Mouse (Mus musculus) limb, embryonic 14.5 days (tissue): Measurements from ENCODE around the gene Cuedc2. TPM values are rescaled to one million over a fixed set of nuclear protein-coding genes. Genes with fewer than 3 reads are reported as not detected.
A peak's percentile ranks its signal among the peaks of the same experiment; 100 is the strongest.

Experiments
- ATAC-seq: fragments of 200-750 bp; cut with Nextera tagmentation; 2 replicates; pipeline ENCODE4 v1.8.0; 2017; ENCODE audit warnings: low read depth, moderate number of reproducible peaks, moderate TSS enrichment; ENCODE audit not compliant: low FRiP score
- DNase-seq: peaks from one replicate; pipeline ENCODE4 v3.0.0-alpha.2; 2015; ENCODE audit warnings: low spot score
- H3K27ac ChIP-seq: fragments of 300-500 bp; sonication (generic); replicated peaks from 2 replicates; pipeline ENCODE4 v1.5.1; 2014; ENCODE audit warnings: low read depth, mild to moderate bottlenecking, low read length, moderate library complexity, mixed read lengths
- H3K27me3 ChIP-seq: fragments of 300-500 bp; sonication (generic); 2 replicates; pipeline ENCODE4 v1.6.1; 2014; ENCODE audit warnings: low read length, mixed read lengths; ENCODE audit not compliant: control insufficient read depth, insufficient read depth
- H3K36me3 ChIP-seq: fragments of 300-500 bp; sonication (generic); 2 replicates; pipeline ENCODE4 v1.6.1; 2014; ENCODE audit warnings: mild to moderate bottlenecking, low read length, moderate library complexity, mixed read lengths; ENCODE audit not compliant: control insufficient read depth, insufficient read depth
- H3K4me1 ChIP-seq: fragments of 300-500 bp; sonication (generic); 2 replicates; pipeline ENCODE4 v1.6.1; 2014; ENCODE audit warnings: antibody characterized with exemption, low read length, mixed read lengths; ENCODE audit not compliant: control insufficient read depth, insufficient read depth
- H3K4me2 ChIP-seq: fragments of 300-500 bp; sonication (generic); replicated peaks from 2 replicates; pipeline ENCODE4 v1.6.1; 2014; ENCODE audit warnings: low read depth, mild to moderate bottlenecking, low read length, moderate library complexity; ENCODE audit not compliant: severe bottlenecking
- H3K4me3 ChIP-seq: fragments of 300-500 bp; sonication (generic); replicated peaks from 2 replicates; pipeline ENCODE4 v1.5.1; 2014; ENCODE audit warnings: low read length
- H3K9ac ChIP-seq: fragments of 300-500 bp; sonication (generic); 2 replicates; pipeline ENCODE4 v1.6.1; 2014; ENCODE audit warnings: mild to moderate bottlenecking, low read depth, low read length, moderate library complexity; ENCODE audit not compliant: severe bottlenecking
- H3K9me3 ChIP-seq: fragments of 300-500 bp; sonication (generic); 2 replicates; pipeline ENCODE4 v1.6.1; 2016; ENCODE audit warnings: low read length; ENCODE audit not compliant: control insufficient read depth
- POLR2A ChIP-seq: fragments of 200-500 bp; IDR thresholded peaks from 2 replicates; pipeline ENCODE4 v1.8.0; 2012; ENCODE audit warnings: inconsistent platforms, mild to moderate bottlenecking, moderate library complexity, borderline replicate concordance; ENCODE audit not compliant: insufficient read depth, insufficient read length; ENCODE audit errors: extremely low read depth
- WGBS: fragments of 180-500 bp; shearing (Covaris S2); extraction: QIAGEN DNeasy Blood & Tissue Kit; methylation state at CpG from one replicate; pipeline ENCODE4 v1.1.7; 2014; 5-methylcytosine and 5-hydroxymethylcytosine counted together
- polyA plus RNA-seq, 2 experiments: library from polyadenylated mRNA; depleted of rRNA in 1 of 2; stranded (reverse) in 1 of 2; unstranded in 1 of 2; fragments of >200 nt; fragmentation: Nextera tagmentation in 1 of 2; extraction: Ambion mirVana in 1 of 2; gene quantifications; 2 replicates each; pipeline versions ENCODE4 v1.2.1 to v1.2.3; 2012 to 2014

Cuedc2 gene
- polyA plus RNA-seq, 2 experiments, result 110 to 164 TPM

DNA sequence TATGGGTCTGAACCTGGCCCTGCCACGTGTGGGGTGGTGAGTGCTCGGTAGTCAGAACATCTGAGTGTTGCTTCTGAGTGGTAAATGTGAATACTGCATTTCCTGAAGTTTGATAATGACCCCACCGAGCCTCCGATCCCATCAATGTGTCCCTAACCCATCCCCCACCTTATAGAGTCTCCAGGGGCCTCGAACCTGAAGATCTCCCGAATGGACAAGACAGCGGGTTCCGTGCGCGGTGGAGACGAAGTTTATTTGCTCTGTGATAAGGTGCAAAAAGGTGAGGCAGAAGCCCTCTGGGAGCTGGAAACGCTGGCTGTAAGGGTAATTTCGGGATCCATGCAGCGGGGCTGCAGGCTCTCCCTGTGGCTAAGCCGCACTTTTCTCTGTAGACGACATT is 30.7 kb downstream of the Cuedc2 start:
- ATAC-seq (no peak), DNase-seq (no peak)
- 79% methylated on average over 16 of the region's 16 CpGs for WGBS
- no peaks in the 10 kb centered on the region for H3K9me3 ChIP-seq
- peaks cover 7% of the 10 kb centered on the region; the same call in 1 of the 2 replicates for H3K27me3 ChIP-seq
- H3K4me3 ChIP-seq, result no peak overlapping the region
- no peak for TF ChIP-seq POLR2A
- peaks cover 32% of the 10 kb centered on the region for H3K36me3 ChIP-seq
- no peak overlapping the region for H3K4me2 ChIP-seq
- no peak overlapping the region for H3K9ac ChIP-seq
- H3K4me1 ChIP-seq, result peaks cover 17% of the 10 kb centered on the region
- no peak overlapping the region for H3K27ac ChIP-seq

DNA sequence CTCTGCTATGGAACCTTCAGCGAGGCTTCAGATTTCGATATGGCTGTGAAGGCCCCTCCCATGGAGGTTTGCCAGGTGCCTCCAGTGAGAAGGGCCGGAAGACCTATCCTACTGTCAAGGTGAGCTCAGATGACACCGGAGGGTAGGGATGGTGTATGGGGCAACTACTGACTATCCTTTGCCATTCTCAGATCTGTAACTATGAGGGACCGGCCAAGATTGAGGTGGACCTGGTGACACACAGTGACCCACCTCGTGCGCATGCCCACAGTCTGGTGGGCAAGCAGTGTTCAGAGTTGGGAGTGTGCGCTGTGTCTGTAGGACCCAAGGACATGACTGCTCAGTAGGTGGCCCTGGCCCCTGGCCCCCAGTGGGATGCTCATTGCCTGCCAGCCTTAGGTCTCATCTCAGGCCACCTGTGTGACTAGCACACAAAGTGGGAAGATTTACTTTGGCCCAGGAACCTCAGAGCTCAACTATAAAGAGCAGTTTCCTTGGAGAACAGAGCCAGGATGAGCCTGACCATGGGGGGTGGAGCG is 31.7 kb downstream of the Cuedc2 start:
- H3K4me1 ChIP-seq, result peaks cover 17% of the 10 kb centered on the region
- ATAC-seq, result no peak
- no peak overlapping the region for H3K9ac ChIP-seq
- no peak overlapping the region for H3K27ac ChIP-seq
- no peak for TF ChIP-seq POLR2A
- peaks cover 7% of the 10 kb centered on the region; the same call in 1 of the 2 replicates for H3K27me3 ChIP-seq
- no peak overlapping the region for H3K4me2 ChIP-seq
- peaks cover 29% of the 10 kb centered on the region for H3K36me3 ChIP-seq
- 90% methylated on average over 9 of the region's 9 CpGs for WGBS
- H3K9me3 ChIP-seq, result no peaks in the 10 kb centered on the region
- DNase-seq, result no peak
- H3K4me3 ChIP-seq, result no peak overlapping the region

DNA sequence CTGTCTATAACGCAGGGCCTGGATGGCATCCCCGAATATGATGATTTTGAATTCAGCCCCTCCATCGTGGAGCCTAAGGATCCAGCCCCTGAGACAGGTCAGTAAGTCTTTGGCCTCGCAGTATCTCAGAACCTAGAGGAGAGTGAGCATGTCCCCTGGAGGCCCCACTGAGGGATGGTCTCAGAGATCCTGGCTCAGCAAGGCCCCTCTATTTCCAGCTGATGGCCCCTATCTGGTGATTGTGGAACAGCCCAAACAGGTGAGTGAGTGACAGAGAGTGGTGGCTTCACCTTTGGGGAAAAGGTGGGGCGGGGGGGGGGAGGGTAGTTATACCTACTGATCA is 32.3 kb downstream of the Cuedc2 start:
- DNase-seq (no peak), ATAC-seq (no peak)
- Histone ChIP-seq H3K36me3 (peaks cover 23% of the 10 kb centered on the region), H3K27ac (no peak overlapping the region), H3K27me3 (peaks cover 7% of the 10 kb centered on the region; the same call in 1 of the 2 replicates), H3K9me3 (no peaks in the 10 kb centered on the region), H3K4me2 (peak overlapping the region; percentile 98), H3K4me1 (peaks cover 17% of the 10 kb centered on the region), H3K4me3 (peak overlapping the region; percentile 74), H3K9ac (peak overlapping the region; percentile 64)
- WGBS, result 56% methylated on average over 5 of the region's 5 CpGs
- no peak for TF ChIP-seq POLR2A

- ATAC-seq (peak; percentile 81), DNase-seq (peak; percentile 86)
- Histone ChIP-seq H3K4me1 (peaks cover 17% of the 10 kb centered on the region), H3K36me3 (peaks cover 17% of the 10 kb centered on the region), H3K9ac (peak overlapping the region; percentile 64), H3K4me3 (peak overlapping the region; percentile 74), H3K9me3 (no peaks in the 10 kb centered on the region), H3K27me3 (peaks cover 7% of the 10 kb centered on the region; the same call in 1 of the 2 replicates), H3K27ac (no peak overlapping the region), H3K4me2 (peak overlapping the region; percentile 98)
- WGBS, result 1% methylated on average over 38 of the region's 43 CpGs
- TF ChIP-seq POLR2A, result 0 out of 2 replicates have a peak, but pooled peaks have one; percentile 48
Observed at GRCm38 (mm10) chr19:46305432-46306267, 32.9 kb downstream of the Cuedc2 start.

- H3K4me1 ChIP-seq, result peaks cover 17% of the 10 kb centered on the region
- peaks cover 10% of the 10 kb centered on the region for H3K36me3 ChIP-seq
- peak overlapping the region; percentile 98 for H3K4me2 ChIP-seq
- no peak for TF ChIP-seq POLR2A
- peak overlapping the region; percentile 74 for H3K4me3 ChIP-seq
- peaks cover 7% of the 10 kb centered on the region; the same call in 1 of the 2 replicates for H3K27me3 ChIP-seq
- WGBS, result under 1% methylated on average over 34 of the region's 34 CpGs
- peak; percentile 13; the same call in 1 of the 2 replicates for ATAC-seq
- H3K27ac ChIP-seq, result 0 out of 2 replicates have a peak overlapping the region, but pooled peaks have one; percentile 67
- peak overlapping the region; percentile 64 for H3K9ac ChIP-seq
- H3K9me3 ChIP-seq, result no peaks in the 10 kb centered on the region
- no peak for DNase-seq
Observed at GRCm38 (mm10) chr19:46304908-46305333, 33.6 kb downstream of the Cuedc2 start.
